Mouse (Mus musculus) forebrain, embryonic 15.5 days (tissue): ENCODE measurements around the gene Asb1. TPM values are rescaled to one million over a fixed set of nuclear protein-coding genes. Genes with fewer than 3 reads are reported as not detected.

ENCODE experiments used
- ATAC-seq: fragments of 200-750 bp; cut with Nextera tagmentation; replicated peaks from 2 replicates; pipeline ENCODE4 v1.8.0; 2017; ENCODE audit warnings: mild to moderate bottlenecking, moderate TSS enrichment, moderate library complexity
- H3K27ac ChIP-seq: fragments of 300-500 bp; sonication (generic); replicated peaks from 2 replicates; pipeline ENCODE4 v1.5.1; 2015; ENCODE audit warnings: mild to moderate bottlenecking, inconsistent platforms
- H3K27me3 ChIP-seq: fragments of 300-500 bp; sonication (generic); 2 replicates; pipeline ENCODE4 v1.6.1; 2015; ENCODE audit warnings: inconsistent platforms
- H3K36me3 ChIP-seq: fragments of 300-500 bp; sonication (generic); 2 replicates; pipeline ENCODE4 v1.6.1; 2015; ENCODE audit warnings: mild to moderate bottlenecking, inconsistent platforms
- H3K4me1 ChIP-seq: fragments of 300-500 bp; sonication (generic); 2 replicates; pipeline ENCODE4 v1.6.1; 2015; ENCODE audit warnings: inconsistent platforms
- H3K4me2 ChIP-seq: fragments of 300-500 bp; sonication (generic); replicated peaks from 2 replicates; pipeline ENCODE4 v1.6.1; 2015; ENCODE audit warnings: mild to moderate bottlenecking, inconsistent platforms
- H3K4me3 ChIP-seq: fragments of 300-500 bp; sonication (generic); 2 replicates; pipeline ENCODE4 v1.5.1; 2015; ENCODE audit warnings: mild to moderate bottlenecking, inconsistent platforms
- H3K9ac ChIP-seq: fragments of 300-500 bp; sonication (generic); replicated peaks from 2 replicates; pipeline ENCODE4 v1.6.1; 2015; ENCODE audit warnings: mild to moderate bottlenecking, inconsistent platforms
- H3K9me3 ChIP-seq: fragments of 300-500 bp; sonication (generic); 2 replicates; pipeline ENCODE4 v1.6.1; 2016; ENCODE audit warnings: inconsistent platforms
- WGBS: fragments of 180-500 bp; shearing (Covaris S2); methylation state at CpG from one replicate; pipeline ENCODE4 v1.1.7; 2015; ENCODE audit warnings: mixed read lengths; 5-methylcytosine and 5-hydroxymethylcytosine counted together
- polyA plus RNA-seq: library from polyadenylated mRNA; unstranded; fragments of >200 nt; fragmentation: Nextera tagmentation; extraction: Ambion mirVana; gene quantifications from 2 replicates; pipeline ENCODE4 v1.2.1, GENCODE M21; 2015

The Asb1 gene
- polyA plus RNA-seq, 1 experiment from 2014 or later, result 15.3 TPM

DNA sequence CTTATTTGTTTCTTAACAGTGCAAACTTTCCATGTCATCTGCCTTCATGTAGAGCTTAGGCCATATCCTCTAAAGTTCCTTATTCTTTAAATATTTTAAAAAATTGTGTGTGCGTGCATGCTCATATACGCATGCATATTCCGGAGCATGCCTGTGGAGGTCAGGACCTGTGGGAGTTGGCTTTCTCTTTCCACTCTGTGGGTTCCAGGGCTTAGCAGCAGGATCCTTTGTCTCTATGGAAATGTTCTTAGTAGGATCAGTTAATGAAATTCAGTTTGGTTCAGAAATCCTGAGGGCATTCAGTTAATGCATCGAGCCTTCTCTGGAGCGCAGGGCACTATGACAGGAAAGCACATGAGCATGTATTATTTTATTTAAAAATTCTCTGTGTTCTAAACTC, 7.2 kb downstream of the Asb1 start:
- H3K36me3 ChIP-seq, result peaks cover 26% of the 10 kb centered on the region
- 33% methylated on average over 5 of the region's 5 CpGs for WGBS

DNA sequence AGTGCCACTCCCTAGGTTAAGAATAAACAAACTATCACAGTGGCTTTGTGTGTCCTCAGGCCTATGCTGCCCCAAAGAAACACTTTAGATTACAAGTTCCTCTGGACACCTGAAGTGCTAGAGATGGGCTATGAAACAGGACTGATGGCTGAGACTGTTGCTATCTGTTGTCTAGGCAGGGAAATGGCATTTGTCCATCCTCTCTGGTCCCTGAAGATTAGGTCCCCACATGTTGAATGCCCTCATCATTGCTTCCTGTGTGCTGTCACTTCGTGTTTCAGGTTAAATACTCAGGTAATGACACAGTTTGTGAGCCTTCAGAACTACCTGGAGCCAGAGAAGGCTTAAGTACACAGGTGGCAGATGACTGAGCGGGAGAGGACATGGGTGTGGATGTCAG, 8.7 kb downstream of the Asb1 start:
- Histone ChIP-seq H3K4me2 (no peak overlapping the region), H3K9me3 (no peaks in the 10 kb centered on the region), H3K27ac (no peak overlapping the region), H3K36me3 (peaks cover 32% of the 10 kb centered on the region), H3K9ac (no peak overlapping the region), H3K27me3 (no peaks in the 10 kb centered on the region), H3K4me1 (no peaks in the 10 kb centered on the region), H3K4me3 (no peak overlapping the region)
- 88% methylated on average over 2 of the region's 2 CpGs for WGBS
- ATAC-seq, result no peak

More for the DNA sequence above, 7.2 kb downstream of the Asb1 start:
- Histone ChIP-seq H3K4me2 (no peak overlapping the region), H3K4me3 (no peak overlapping the region), H3K27me3 (no peaks in the 10 kb centered on the region), H3K4me1 (no peaks in the 10 kb centered on the region), H3K27ac (no peak overlapping the region), H3K9ac (no peak overlapping the region), H3K9me3 (no peaks in the 10 kb centered on the region)
- ATAC-seq, result no peak

DNA sequence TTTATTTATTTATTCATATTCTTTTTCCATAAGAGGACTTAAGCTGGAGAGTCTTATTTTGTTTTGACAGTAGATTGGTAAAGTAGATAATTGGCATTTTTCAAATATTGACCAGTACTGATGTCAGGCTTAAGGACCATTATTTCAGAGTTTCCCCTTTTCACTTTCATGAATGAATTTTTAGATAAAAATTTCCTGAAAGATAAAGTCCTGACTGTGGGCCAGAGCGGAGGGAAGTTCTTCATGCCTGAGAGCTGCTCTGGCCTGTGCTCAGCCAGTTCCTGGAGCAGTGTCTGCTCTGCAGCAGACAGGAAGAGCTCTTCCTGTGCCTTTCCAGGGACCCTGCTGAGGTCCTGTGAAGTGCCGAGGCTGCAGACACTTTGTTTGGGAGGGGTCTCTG, 16.8 kb downstream of the Asb1 start:
- Histone ChIP-seq H3K4me3 (no peak overlapping the region), H3K4me2 (no peak overlapping the region), H3K27me3 (no peaks in the 10 kb centered on the region), H3K9ac (no peak overlapping the region), H3K9me3 (no peaks in the 10 kb centered on the region), H3K27ac (no peak overlapping the region), H3K4me1 (no peaks in the 10 kb centered on the region), H3K36me3 (peaks cover 31% of the 10 kb centered on the region)
- 72% methylated on average over 2 of the region's 2 CpGs for WGBS
- ATAC-seq, result no peak

DNA sequence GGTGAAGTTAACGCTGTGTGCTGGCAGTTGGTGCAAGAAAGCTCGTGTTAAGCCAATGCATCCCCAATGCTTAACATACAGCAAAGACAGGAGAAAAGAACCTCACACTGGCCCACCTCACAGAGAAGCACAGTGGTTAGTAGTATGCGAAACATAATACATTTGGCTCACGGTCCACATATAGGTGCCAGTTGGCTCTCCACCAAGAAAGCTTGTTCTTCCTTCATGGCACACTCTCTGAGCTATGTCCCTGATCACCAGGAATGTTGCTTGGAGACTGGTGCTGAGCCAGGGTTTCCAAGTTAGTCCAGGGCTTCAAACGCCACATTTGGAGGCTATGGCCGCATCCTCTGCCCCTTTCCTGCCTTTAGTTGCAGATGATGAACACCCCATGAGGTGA, 20.9 kb downstream of the Asb1 start:
- H3K9me3 ChIP-seq, result no peaks in the 10 kb centered on the region
- no peaks in the 10 kb centered on the region for H3K27me3 ChIP-seq
- H3K36me3 ChIP-seq, result peaks cover 6% of the 10 kb centered on the region; the same call in 1 of the 2 replicates
- H3K9ac ChIP-seq, result no peak overlapping the region
- no peaks in the 10 kb centered on the region for H3K4me1 ChIP-seq
- no peak overlapping the region for H3K4me3 ChIP-seq
- H3K27ac ChIP-seq, result no peak overlapping the region
- 68% methylated on average over 6 of the region's 6 CpGs for WGBS
- H3K4me2 ChIP-seq, result no peak overlapping the region
- no peak for ATAC-seq

DNA sequence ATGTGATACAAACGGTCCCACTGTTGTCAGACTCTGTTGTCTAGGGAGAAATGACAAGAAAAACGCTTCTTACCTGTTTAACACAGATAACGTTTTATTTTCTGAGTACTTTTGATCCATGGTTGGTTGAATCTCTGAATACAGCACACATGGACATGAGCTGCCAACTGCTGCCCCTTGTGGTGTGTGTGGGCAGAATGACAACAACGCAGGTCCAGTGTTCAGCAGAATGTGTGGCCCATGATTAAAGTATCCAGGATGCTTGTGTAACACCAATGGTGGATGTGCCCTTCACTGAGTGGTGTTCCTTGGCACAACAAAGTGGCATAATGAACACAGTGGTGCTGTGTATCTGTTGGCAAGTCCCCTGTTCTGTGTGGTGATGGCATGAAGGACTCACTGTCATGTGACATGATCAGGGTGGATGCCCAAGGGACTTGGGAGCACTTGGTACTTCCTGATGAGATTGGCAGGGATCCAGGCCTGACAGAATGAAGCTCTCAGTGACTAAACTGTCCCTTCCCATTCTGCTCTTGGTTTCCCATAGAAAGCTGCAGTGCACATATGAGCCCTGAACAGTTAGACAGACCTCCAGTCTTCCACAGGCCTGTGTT, 22.7 kb downstream of the Asb1 start:
- no peak overlapping the region for H3K9ac ChIP-seq
- H3K36me3 ChIP-seq, result peaks cover 2% of the 10 kb centered on the region; the same call in 1 of the 2 replicates
- H3K27me3 ChIP-seq, result no peaks in the 10 kb centered on the region
- no peak overlapping the region for H3K4me2 ChIP-seq
- WGBS, result 84% methylated on average over 4 of the region's 4 CpGs
- no peak overlapping the region for H3K27ac ChIP-seq
- H3K4me1 ChIP-seq, result no peaks in the 10 kb centered on the region
- H3K9me3 ChIP-seq, result no peaks in the 10 kb centered on the region
- no peak for ATAC-seq
- H3K4me3 ChIP-seq, result no peak overlapping the region

DNA sequence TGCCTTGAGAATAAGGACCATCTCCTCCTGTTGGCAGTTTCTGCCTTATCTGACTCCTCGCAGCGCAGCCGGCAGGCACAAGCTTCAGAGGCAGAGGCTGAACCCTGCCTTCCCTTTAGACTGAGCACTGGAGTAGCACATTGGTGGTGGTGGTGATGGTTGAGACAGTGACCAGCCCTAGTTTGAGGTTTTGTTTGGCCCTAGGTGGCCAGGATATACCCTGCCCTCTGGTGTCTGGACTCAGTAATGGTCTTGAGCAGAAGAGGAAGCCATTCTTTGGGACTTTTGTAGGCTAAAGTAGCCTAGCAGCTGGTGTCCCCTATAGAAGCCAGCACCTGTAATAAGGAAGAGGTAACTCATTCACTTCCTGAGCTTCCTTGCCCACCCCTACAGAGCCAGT, 23.7 kb downstream of the Asb1 start:
- H3K4me3 ChIP-seq, result no peak overlapping the region
- no peak overlapping the region for H3K9ac ChIP-seq
- ATAC-seq, result no peak
- no peak overlapping the region for H3K4me2 ChIP-seq
- H3K4me1 ChIP-seq, result no peaks in the 10 kb centered on the region
- H3K9me3 ChIP-seq, result no peaks in the 10 kb centered on the region
- no peaks in the 10 kb centered on the region for H3K27me3 ChIP-seq
- 82% methylated on average over 3 of the region's 3 CpGs for WGBS
- no peaks in the 10 kb centered on the region for H3K36me3 ChIP-seq
- no peak overlapping the region for H3K27ac ChIP-seq

DNA sequence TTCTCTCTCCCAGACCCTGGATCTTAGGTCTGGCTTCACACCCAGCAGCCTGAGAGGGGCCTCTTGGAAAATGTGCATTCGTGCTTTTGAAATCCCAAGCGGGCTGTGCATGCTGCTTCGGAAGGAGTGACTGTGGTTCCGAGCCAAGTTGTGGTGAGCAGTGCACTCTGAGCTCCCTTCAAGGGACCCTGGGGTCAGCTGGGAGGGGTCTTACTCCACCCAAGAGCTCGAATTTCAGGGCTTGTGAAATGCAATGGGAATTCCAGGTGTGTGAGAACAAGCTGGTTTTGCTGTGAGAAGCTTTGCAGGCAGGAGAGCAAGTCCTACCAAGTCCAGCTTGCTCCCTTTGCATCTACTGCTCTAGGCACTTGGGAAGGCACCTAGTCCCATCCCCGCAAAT, 24.3 kb downstream of the Asb1 start:
- no peaks in the 10 kb centered on the region for H3K4me1 ChIP-seq
- H3K27ac ChIP-seq, result no peak overlapping the region
- no peaks in the 10 kb centered on the region for H3K36me3 ChIP-seq
- no peak for ATAC-seq
- no peaks in the 10 kb centered on the region for H3K27me3 ChIP-seq
- no peak overlapping the region for H3K4me2 ChIP-seq
- WGBS, result 76% methylated on average over 6 of the region's 6 CpGs
- no peak overlapping the region for H3K4me3 ChIP-seq
- H3K9me3 ChIP-seq, result no peaks in the 10 kb centered on the region
- H3K9ac ChIP-seq, result no peak overlapping the region

DNA sequence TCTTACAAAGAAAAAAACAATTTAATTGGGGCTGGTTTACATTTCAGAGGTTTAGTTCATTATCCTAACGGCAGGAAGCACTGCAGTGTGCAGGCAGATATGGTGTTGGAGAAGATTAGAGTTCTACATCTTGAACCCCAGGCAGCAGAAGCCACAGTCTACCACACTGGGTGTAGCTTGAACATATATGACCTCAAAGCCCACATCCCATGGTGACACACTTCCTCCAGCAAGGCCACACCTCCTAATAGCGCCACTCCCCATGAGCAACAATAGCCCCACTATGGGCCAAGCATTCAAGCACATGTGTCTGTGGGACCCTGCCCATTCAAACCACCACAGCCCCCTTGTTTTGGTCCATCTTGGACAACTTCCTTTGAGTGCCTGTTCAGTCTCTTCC, 26.9 kb downstream of the Asb1 start:
- no peak overlapping the region for H3K4me3 ChIP-seq
- no peak overlapping the region for H3K9ac ChIP-seq
- no peaks in the 10 kb centered on the region for H3K4me1 ChIP-seq

DNA sequence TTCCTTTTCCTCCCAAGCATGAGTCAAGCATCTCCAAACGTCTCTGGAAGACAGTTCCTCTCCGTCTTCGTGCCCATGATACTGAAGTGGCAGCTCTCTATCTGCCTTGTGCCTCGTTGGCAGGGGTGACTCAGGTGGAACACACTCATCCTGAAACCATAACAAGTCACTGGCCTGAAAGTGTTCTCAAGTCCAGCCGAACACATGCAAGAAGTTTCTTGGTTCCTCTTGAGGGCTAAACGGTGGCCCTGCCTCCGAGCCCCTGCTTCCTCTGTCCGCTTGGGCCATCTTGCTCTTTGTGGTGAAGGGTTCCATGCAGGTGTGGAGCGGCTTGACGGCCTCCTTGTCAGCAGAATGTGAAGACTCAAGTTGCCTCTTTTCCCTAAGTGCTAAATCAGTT, 32.1 kb downstream of the Asb1 start:
- Histone ChIP-seq H3K27ac (no peak overlapping the region), H3K4me2 (no peak overlapping the region), H3K27me3 (no peaks in the 10 kb centered on the region), H3K36me3 (no peaks in the 10 kb centered on the region), H3K4me3 (no peak overlapping the region), H3K4me1 (no peaks in the 10 kb centered on the region), H3K9me3 (no peaks in the 10 kb centered on the region), H3K9ac (no peak overlapping the region)
- no peak for ATAC-seq
- WGBS, result 83% methylated on average over 10 of the region's 10 CpGs

More for the DNA sequence above, 26.9 kb downstream of the Asb1 start:
- Histone ChIP-seq H3K9me3 (no peaks in the 10 kb centered on the region), H3K27me3 (no peaks in the 10 kb centered on the region), H3K4me2 (no peak overlapping the region), H3K36me3 (no peaks in the 10 kb centered on the region), H3K27ac (no peak overlapping the region)
- 73% methylated on average over 2 of the region's 2 CpGs for WGBS
- no peak for ATAC-seq

DNA sequence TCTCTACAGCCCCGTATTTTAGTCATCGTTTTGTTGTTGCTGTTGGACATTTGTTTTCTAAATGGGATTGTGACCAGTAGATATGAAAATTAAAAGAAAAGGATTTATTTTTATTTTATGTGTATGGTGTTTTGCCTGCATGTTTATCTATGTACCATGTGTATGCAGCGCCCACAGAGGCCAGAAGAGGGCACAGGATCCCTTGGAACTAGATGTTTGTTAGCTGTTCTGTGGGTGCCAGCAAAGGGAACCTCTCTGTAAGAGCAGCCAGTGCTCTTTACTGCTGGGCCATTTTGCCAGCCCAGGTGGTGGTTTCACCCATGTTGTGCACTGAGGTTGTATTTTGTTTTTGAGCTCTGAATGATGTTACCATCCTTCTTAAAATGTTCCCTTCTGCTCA, 33.9 kb downstream of the Asb1 start:
- ATAC-seq, result no peak
- Histone ChIP-seq H3K4me1 (no peaks in the 10 kb centered on the region), H3K27ac (no peak overlapping the region), H3K36me3 (no peaks in the 10 kb centered on the region), H3K27me3 (no peaks in the 10 kb centered on the region), H3K9me3 (no peaks in the 10 kb centered on the region), H3K4me3 (no peak overlapping the region), H3K9ac (no peak overlapping the region), H3K4me2 (no peak overlapping the region)
- WGBS, result 76% methylated on average over 3 of the region's 3 CpGs

DNA sequence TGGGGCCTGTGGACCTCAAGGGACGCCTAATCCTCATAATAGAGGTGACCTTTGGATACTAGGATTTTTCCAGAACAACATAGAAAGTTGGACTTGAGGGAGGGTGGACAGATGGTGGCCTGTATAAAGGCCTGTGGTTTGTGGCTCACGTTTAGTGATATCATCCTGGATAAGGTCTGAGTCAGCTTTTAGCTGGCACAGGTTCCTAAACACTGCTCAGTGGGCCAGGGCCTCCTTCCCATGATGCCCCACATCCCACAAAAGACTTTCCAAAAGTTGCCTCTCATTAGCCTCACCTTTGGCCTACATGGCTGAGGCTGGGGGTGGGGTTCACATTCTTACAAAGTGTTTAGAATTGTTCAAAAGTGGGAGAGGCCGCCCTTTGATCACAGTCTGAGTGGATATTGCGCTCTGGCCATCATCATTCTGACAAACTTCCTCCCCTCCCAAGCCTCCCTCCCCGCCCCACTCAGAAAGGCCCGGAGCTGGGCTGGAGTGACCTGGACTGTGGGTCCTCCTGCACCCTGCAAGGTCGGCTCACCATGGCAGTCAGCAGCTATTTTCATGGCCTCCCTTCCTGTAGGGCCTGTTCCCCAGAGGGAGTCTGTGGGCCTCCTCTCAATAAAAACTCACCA, 37.7 kb downstream of the Asb1 start:
- WGBS, result 82% methylated on average over 7 of the region's 7 CpGs
- no peak overlapping the region for H3K4me3 ChIP-seq
- no peaks in the 10 kb centered on the region for H3K4me1 ChIP-seq
- H3K36me3 ChIP-seq, result no peaks in the 10 kb centered on the region
- no peaks in the 10 kb centered on the region for H3K9me3 ChIP-seq
- no peak for ATAC-seq
- no peak overlapping the region for H3K9ac ChIP-seq
- H3K4me2 ChIP-seq, result no peak overlapping the region
- no peak overlapping the region for H3K27ac ChIP-seq
- H3K27me3 ChIP-seq, result no peaks in the 10 kb centered on the region

DNA sequence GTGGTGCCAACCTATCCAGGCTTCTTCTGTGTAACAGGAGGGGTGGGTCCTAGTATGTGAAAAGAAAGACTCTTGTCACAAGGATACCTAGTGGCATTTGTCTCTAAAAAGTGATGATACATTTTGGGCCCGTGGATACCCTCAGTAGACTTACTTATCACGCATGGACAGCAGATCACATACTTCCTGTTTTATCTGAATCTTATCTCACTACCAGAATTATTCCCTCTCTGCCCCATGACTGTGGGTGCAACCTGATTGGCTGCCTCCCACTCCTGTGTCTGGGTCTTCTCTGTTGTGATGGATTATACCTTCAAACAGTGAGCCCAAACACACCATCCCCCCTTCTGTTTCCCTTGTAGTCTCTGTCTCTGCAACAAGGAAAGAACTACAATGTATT, 40.2 kb downstream of the Asb1 start:
- WGBS, result 91% methylated on average over 2 of the region's 2 CpGs
- H3K4me1 ChIP-seq, result no peaks in the 10 kb centered on the region
- no peak overlapping the region for H3K4me2 ChIP-seq
- H3K9ac ChIP-seq, result no peak overlapping the region
- no peaks in the 10 kb centered on the region for H3K36me3 ChIP-seq
- no peak overlapping the region for H3K4me3 ChIP-seq
- H3K27ac ChIP-seq, result no peak overlapping the region
- H3K27me3 ChIP-seq, result no peaks in the 10 kb centered on the region
- ATAC-seq, result no peak
- no peaks in the 10 kb centered on the region for H3K9me3 ChIP-seq

DNA sequence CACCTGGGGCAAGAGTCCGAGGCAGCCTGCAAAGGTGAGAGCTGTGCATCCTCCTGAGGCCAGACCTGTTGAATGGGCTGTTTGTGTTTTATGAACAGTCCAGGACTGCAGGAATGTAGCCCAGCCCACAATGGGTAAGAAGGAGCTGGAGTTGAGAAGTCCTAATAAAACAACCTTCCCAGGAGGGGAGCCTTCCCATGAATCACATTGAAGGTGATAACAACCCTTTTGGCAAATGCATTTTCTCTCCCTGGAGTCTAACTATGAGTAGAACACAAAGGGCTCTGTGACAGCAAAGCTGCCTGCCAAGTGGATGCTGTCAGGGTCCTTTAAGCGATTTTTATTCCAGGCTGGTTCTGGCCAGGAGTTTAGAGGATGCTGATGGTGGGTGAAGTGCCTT, 40.9 kb downstream of the Asb1 start:
- no peak overlapping the region for H3K27ac ChIP-seq
- no peak overlapping the region for H3K4me2 ChIP-seq
- no peak overlapping the region for H3K4me3 ChIP-seq
- H3K4me1 ChIP-seq, result no peaks in the 10 kb centered on the region
- H3K9me3 ChIP-seq, result no peaks in the 10 kb centered on the region
- no peak for ATAC-seq
- 79% methylated on average over 2 of the region's 2 CpGs for WGBS
- no peaks in the 10 kb centered on the region for H3K36me3 ChIP-seq
- H3K9ac ChIP-seq, result no peak overlapping the region
- no peaks in the 10 kb centered on the region for H3K27me3 ChIP-seq
